Mouse (Mus musculus): ENCODE measurements around the gene Mcoln2. TPM values are rescaled to one million over a fixed set of nuclear protein-coding genes. Genes with fewer than 3 reads are reported as not detected.

The Mcoln2 gene
- polyA plus RNA-seq (2017; shearing (Covaris generic)) = 19.1 TPM

GRCm38 (mm10) chr3:146149156-146150057, at the start of gene Mcoln2:
Mcoln2 (plus strand) TSS chr3:146149833.

DNA sequence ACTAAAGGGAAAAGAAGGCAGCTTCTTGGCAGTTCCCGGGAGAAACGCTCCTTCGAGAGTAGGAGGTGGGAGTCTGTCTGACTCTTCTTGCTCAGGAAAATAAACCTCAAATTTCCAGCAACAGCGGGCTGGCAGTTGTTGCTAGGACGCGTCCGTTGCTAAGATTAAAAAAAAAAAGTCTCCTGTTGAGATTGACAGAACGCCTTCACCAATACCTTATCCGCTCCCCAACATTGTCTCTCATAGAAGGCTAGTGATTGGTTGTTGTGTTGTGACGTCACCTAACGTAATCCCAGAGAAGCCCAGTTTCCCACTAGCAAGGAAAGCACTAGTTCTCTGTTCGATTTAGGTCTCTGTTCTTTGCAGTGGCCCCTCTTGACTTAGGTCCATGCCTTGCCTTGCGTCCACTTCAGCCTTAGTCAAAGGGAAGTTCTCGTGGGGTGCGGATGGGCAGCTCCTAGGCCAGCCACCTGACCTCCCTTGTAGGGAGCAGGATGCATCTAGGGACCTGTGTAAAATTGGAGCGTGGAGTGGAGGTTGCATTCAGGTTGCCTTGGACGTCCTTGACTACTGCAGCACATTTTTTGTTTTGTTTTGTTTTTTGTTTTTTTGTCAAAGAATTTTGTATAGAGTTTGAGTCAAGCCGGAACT, 41.6 kb upstream of the Mcoln2 start, which contains the start of gene Wdr63:
Gene Wdr63 (minus strand): TSS at position 210 of the 651 bp plus-strand sequence.

GRCm38 (mm10) chr3:146117258-146117996, 32.2 kb upstream of the Mcoln2 start, which contains the start of gene Mcoln3:
Mcoln3 (plus strand) TSS chr3:146117450.

DNA sequence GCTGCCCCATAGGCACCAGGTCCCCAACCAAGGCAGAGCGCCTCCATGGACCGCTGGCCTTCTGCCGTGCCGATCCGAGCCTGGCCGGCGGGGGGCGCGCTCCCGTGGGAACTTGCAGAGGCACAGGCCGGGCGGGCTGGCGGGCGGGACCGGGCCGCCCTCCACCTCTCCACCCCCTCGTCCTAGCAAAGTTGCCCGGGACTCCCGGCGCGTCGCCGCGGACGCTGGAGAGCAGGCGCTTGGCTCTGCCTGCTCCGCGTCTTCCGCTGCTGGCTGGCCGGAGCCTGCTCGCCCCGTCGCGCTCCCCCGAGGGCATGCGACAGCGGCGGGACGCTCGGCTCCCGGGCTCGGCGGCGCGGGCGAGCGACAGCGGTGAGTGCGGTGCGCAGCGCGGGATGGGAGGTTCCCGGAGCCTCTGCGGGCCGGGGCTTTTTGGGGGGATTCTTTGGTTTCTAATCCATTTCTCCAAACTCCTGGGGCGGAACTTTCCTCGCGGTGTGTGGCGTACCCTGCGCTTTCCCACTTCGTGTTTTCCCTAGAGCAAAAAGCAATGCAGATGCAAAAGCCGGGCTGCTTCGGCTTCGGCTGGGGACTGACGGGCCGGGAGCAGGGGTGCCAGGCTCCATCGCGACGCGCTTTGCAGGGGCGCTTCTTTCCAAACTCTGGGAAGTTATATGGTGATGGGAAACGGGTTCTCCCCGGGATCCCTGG, 71.3 kb downstream of the Mcoln2 start, which contains the start of gene Lpar3:
Gene Lpar3 (plus strand): TSS at position 188 of the 711 bp plus-strand sequence.

Other genes with a start within 250 kb of the Mcoln2 start
- gene Bcl10, start 227.0 kb upstream of the Mcoln2 start, polyA plus RNA-seq (2017; shearing (Covaris generic)) = 204 TPM
- gene 2410004B18Rik, start 211.8 kb upstream of the Mcoln2 start, polyA plus RNA-seq (2017; shearing (Covaris generic)) = 71.2 TPM
- 0.32 TPM for gene Syde2, start 162.0 kb upstream of the Mcoln2 start, polyA plus RNA-seq (2017; shearing (Covaris generic))
- not detected for gene Wdr63, start 41.7 kb upstream of the Mcoln2 start, polyA plus RNA-seq (2017; shearing (Covaris generic))
- gene Mcoln3, start 32.4 kb upstream of the Mcoln2 start, polyA plus RNA-seq (2017; shearing (Covaris generic)) = 1.5 TPM
- not detected for gene Lpar3, start 71.1 kb downstream of the Mcoln2 start, polyA plus RNA-seq (2017; shearing (Covaris generic))